Mouse (Mus musculus) thymus, adult 2 months (tissue): ENCODE data around the gene Wwox. TPM values are rescaled to one million over a fixed set of nuclear protein-coding genes. Genes with fewer than 3 reads are reported as not detected.

ENCODE experiments used
- DNase-seq: peaks from one replicate; pipeline ENCODE4 v3.0.0; 2021
- H3K27ac ChIP-seq: fragments of 200-500 bp; 2 replicates; pipeline ENCODE4 v1.5.1; 2012; ENCODE audit warnings: low read length, control low read depth; ENCODE audit not compliant: control insufficient read depth, insufficient read depth
- H3K27me3 ChIP-seq: fragments of 200-500 bp; 2 replicates; pipeline ENCODE4 v1.6.1; 2012; ENCODE audit warnings: mild to moderate bottlenecking, low read length, moderate library complexity, mixed read lengths; ENCODE audit not compliant: control insufficient read depth, insufficient read depth
- H3K36me3 ChIP-seq: fragments of 200-500 bp; 2 replicates; pipeline ENCODE4 v1.6.1; 2012; ENCODE audit warnings: mild to moderate bottlenecking, low read length, moderate library complexity; ENCODE audit not compliant: control insufficient read depth, insufficient read depth
- H3K4me1 ChIP-seq: fragments of 200-500 bp; replicated peaks from 2 replicates; pipeline ENCODE4 v1.6.1; 2012; ENCODE audit warnings: low read length; ENCODE audit not compliant: control insufficient read depth, insufficient read depth
- H3K4me3 ChIP-seq: fragments of 200-500 bp; 2 replicates; pipeline ENCODE4 v1.5.1; 2012; ENCODE audit warnings: mild to moderate bottlenecking, low read length, control low read depth, moderate library complexity; ENCODE audit not compliant: control insufficient read depth, insufficient read depth
- CTCF ChIP-seq: fragments of 200-500 bp; IDR thresholded peaks from 2 replicates; pipeline ENCODE4 v1.5.1; 2012; ENCODE audit warnings: mild to moderate bottlenecking, control low read depth, low read length, moderate library complexity, borderline replicate concordance; ENCODE audit not compliant: control insufficient read depth, poor library complexity, insufficient read depth; ENCODE audit errors: extremely low read depth
- POLR2A ChIP-seq: fragments of 200-500 bp; IDR thresholded peaks from 2 replicates; pipeline ENCODE4 v1.6.1; 2012; ENCODE audit warnings: mild to moderate bottlenecking, low read length, control low read depth, moderate library complexity; ENCODE audit not compliant: control insufficient read depth, poor library complexity, insufficient read depth; ENCODE audit errors: extremely low read depth
- WGBS: fragments of 180-500 bp; shearing (Covaris S2); methylation state at CpG from one replicate; pipeline ENCODE4 v1.1.7; 2018; 5-methylcytosine and 5-hydroxymethylcytosine counted together
- polyA plus RNA-seq: library from polyadenylated mRNA; depleted of rRNA; stranded (reverse); fragments of >200 nt; gene quantifications from 2 replicates; pipeline ENCODE4 v1.2.3, GENCODE M21; 2012

Wwox gene
- polyA plus RNA-seq, 1 experiment = 8.4 TPM

DNA sequence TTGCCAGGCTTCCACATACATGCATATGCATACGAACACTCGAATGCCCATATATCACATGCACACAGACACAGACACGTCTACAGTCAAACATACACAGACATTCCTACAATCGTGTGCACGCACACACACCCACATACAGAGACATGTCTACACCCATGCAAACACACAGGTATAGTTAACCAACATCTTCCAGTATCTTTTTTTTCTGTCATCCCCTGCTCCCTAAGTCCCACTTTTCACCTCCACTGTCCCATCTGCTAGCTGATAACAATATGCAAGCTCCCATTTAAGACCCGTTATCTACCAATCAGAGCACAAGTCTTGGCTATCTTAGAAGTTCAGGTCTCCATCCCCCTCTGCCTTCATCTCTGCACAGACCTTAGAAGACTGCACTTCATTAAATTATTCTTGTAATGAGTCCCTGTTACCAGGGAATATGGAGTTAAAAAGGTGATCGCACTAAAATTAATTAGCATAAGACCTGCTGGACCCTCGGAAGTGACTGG, 627.1 kb downstream of the Wwox start:
- TF ChIP-seq CTCF (no peak), POLR2A (no peak)
- Histone ChIP-seq H3K4me3 (no peak overlapping the region), H3K27me3 (no peaks in the 10 kb centered on the region), H3K36me3 (no peaks in the 10 kb centered on the region), H3K4me1 (no peaks in the 10 kb centered on the region), H3K27ac (no peak overlapping the region)
- WGBS = 98% methylated on average over 8 of the region's 8 CpGs
- no peak for DNase-seq

DNA sequence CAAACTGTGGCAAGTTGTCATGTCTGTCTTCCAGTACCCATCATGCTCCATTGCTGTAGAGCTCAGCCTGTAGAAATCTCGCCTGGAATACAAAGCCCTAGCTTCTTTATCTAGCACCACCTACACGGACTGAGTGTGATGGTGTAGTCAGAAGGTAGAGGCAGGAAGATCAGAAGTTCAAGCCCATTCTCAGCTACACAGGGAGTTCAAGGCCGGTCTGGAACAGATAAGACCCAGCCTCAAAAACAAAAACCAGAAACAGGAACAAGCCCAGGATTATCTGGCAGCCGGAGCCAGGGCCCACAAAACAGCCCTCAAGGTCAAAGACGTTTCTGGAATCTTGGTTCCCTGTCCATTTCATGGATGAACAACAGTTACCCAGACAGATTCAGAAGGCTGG, 629.3 kb downstream of the Wwox start:
- WGBS = 89% methylated on average over 5 of the region's 5 CpGs
- no peaks in the 10 kb centered on the region for H3K36me3 ChIP-seq
- DNase-seq = no peak
- no peaks in the 10 kb centered on the region for H3K27me3 ChIP-seq
- no peaks in the 10 kb centered on the region for H3K4me1 ChIP-seq
- H3K27ac ChIP-seq = no peak overlapping the region
- no peak for TF ChIP-seq CTCF
- H3K4me3 ChIP-seq = no peak overlapping the region

DNA sequence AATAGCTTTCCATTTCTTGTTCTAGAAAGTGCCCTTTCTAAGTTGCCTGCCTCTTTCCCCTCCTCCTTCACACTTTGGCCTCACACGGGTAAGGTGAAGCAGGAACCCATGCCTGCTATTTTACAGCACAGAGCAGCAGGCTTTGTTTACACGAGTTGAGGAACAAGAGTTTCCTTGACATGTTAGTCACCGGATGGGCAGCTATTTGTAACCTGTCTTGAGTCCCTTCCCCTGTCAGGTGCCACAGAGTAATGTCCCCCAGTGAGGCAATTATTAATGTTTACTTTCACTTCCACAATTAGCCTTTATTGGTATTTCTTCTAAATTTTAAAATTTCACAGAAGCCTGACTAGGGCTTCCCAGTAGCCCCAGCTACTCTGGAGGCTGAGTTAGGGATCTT, 630.8 kb downstream of the Wwox start:
- no peak for TF ChIP-seq CTCF
- no peak for TF ChIP-seq POLR2A
- Histone ChIP-seq H3K4me3 (no peak overlapping the region), H3K36me3 (no peaks in the 10 kb centered on the region), H3K27me3 (no peaks in the 10 kb centered on the region), H3K27ac (no peak overlapping the region), H3K4me1 (no peaks in the 10 kb centered on the region)
- 38% methylated on average over 3 of the region's 3 CpGs for WGBS
- no peak for DNase-seq

DNA sequence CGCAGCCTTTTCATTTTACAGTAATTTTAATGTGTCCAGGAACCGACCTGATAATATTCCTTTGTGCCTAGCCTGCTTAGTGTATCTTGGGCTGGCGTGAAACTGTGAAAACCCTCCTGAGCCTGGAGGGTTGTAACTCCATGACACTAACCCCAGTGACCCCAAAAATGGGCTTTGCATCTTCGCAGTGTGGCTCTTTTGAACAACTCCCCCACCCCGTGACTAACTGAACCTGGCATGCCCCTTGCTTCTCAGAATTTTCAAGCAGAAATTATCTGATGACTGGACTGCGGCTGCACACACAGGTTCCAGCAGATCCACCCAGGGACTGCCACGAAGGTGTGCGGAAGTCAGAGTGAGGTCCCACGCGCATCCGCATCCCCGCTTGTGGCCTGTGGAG, 631.8 kb downstream of the Wwox start:
- H3K4me1 ChIP-seq = no peaks in the 10 kb centered on the region
- no peak overlapping the region for H3K4me3 ChIP-seq
- 97% methylated on average over 12 of the region's 12 CpGs for WGBS
- DNase-seq = no peak
- H3K36me3 ChIP-seq = no peaks in the 10 kb centered on the region
- H3K27me3 ChIP-seq = no peaks in the 10 kb centered on the region
- no peak overlapping the region for H3K27ac ChIP-seq
- TF ChIP-seq CTCF (no peak), POLR2A (no peak)

DNA sequence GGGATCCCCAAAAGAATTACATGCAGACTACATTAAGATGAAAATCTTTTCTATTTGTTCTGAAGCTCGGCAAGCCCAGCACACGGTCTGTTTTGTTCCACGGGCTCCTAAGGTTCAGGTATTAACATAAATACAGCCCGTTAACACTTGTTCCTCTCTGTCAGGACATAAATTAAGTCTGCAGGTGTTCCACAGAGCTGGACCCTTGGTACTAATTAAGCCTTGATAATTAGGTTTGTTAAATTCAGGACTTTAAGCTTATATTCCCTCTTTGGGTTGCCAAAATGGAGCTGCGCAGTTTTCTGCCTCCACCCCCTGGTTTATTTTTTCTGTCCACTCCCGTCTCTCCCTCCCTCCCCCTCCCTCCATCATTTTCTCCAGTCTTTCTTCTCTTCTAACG, 638.8 kb downstream of the Wwox start:
- H3K27ac ChIP-seq = no peak overlapping the region
- WGBS = 95% methylated on average over 7 of the region's 7 CpGs
- DNase-seq = no peak
- H3K27me3 ChIP-seq = no peaks in the 10 kb centered on the region
- no peaks in the 10 kb centered on the region for H3K36me3 ChIP-seq
- H3K4me3 ChIP-seq = no peak overlapping the region
- TF ChIP-seq CTCF (no peak), POLR2A (no peak)
- H3K4me1 ChIP-seq = no peaks in the 10 kb centered on the region

DNA sequence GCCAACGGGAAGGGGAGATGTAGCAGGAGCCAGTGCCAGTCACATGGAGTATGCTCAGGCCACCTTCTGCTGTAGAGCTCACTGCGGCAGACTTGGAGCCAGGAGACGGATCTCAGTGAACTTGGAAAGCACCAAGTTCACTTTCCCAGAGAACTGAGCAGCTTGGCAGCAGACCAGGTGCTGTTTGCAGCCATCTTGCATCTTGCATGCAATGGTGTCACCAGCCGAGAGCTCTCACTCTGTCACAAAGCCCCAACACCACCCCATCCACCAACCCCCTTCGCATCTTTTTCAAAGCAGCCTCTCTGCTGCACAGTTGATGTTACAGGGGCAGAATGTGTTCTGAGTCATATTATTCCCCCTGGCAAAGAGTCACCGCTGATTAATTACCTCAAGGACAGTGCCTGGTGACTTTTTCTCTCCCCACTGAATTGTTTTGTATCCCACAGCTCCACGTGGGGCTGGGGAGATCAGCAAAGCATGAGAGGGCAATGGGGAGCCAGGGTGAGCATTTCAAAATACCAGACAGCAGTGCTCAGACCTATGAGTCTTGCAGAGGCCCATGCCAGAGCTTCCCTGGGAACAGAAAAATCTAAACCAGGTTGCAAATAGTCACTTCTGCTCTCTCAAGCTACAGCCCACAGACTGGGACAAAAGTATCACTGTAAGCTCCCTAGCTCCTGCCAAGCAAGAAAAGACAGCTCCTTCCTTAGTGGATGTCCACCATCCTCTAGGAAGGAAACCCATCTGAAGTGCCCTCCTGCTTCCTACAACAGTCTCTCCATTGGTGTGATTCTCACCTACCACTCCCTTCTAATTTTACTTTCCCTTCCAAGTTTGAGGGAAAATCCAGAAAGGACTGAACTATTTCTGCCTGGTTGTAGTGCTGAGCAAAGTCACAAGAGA, 642.1 kb downstream of the Wwox start:
- DNase-seq = no peak
- Histone ChIP-seq H3K4me3 (no peak overlapping the region), H3K27ac (no peak overlapping the region), H3K36me3 (no peaks in the 10 kb centered on the region), H3K27me3 (no peaks in the 10 kb centered on the region), H3K4me1 (no peaks in the 10 kb centered on the region)
- 86% methylated on average over 7 of the region's 7 CpGs for WGBS
- TF ChIP-seq CTCF (no peak), POLR2A (no peak)
